ENCODE assay signal across 23 mouse cellular contexts in the genomic region with DNA sequence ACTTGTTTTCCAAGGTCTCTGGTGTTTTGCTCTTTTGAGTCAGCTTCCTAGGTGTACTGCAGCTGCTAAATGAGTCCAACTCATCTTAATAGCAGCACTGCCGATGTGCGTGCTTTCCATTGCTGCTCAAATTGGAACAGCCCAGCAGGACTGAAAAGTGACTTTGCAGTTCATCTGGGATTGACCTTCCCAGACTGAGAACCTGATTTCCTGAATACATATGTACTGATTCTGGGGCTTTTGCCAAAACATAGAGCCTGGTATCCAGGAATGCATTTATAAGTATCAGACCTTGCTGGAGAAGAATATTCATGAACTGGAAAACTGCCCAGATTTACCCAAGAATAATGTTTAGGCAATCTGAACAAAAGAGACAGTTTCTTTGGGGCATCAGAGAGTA.
"Had no signal": no experiment of that assay in that cellular context is flagged by ENCODE, and none has a peak within 500 bp of the region (broad histone marks: within the 10 kb centered on the region; RNA-seq: fewer than 3 reads in every experiment).

No protein-coding gene starts in this region.

- DNase-seq: kidney, postnatal 25 days; layer of hippocampus, adult 9-11 months; layer of hippocampus, postnatal 36 days; left cerebral cortex, postnatal 4 days; liver, postnatal 0 days; lung, embryonic 14.5 days; retina, postnatal 1 day; right cerebral cortex, postnatal 25 days; spleen, adult 18-20 months; thymus, postnatal 25 days had no signal

- H3K4me2 ChIP-seq: limb, embryonic 12.5 days; limb, embryonic 15.5 days; liver, embryonic 11.5 days; lung, embryonic 14.5 days; midbrain, embryonic 15.5 days; neural tube, embryonic 13.5 days; stomach, embryonic 15.5 days had no signal

- H3K9me3 ChIP-seq: limb, embryonic 12.5 days; limb, embryonic 15.5 days; midbrain, embryonic 15.5 days; neural tube, embryonic 13.5 days; stomach, embryonic 15.5 days had no signal

- ATAC-seq: liver, postnatal 0 days; lung, postnatal 0 days; midbrain, embryonic 15.5 days had no signal

- H3K4me1 ChIP-seq: limb, embryonic 12.5 days; limb, embryonic 15.5 days; midbrain, embryonic 15.5 days; neural tube, embryonic 13.5 days; stomach, embryonic 15.5 days had no signal

- H3K27me3 ChIP-seq: limb, embryonic 12.5 days; limb, embryonic 15.5 days; midbrain, embryonic 15.5 days; neural tube, embryonic 13.5 days; stomach, embryonic 15.5 days had no signal

- H3K4me3 ChIP-seq: layer of hippocampus, adult 2 months; left cerebral cortex, adult 2 months; limb, embryonic 12.5 days; limb, embryonic 15.5 days; midbrain, embryonic 15.5 days; myocyte; neural tube, embryonic 13.5 days; stomach, embryonic 15.5 days had no signal

- H3K27ac ChIP-seq: kidney, postnatal 0 days; layer of hippocampus, adult 2 months; left cerebral cortex, adult 2 months; limb, embryonic 12.5 days; limb, embryonic 15.5 days; liver, embryonic 14.5 days; macrophage; midbrain, embryonic 15.5 days; neural tube, embryonic 13.5 days; stomach, embryonic 15.5 days had no signal

- H3K36me3 ChIP-seq: limb, embryonic 12.5 days; limb, embryonic 15.5 days; midbrain, embryonic 15.5 days; neural tube, embryonic 13.5 days; stomach, embryonic 15.5 days had no signal

- H3K9ac ChIP-seq: limb, embryonic 12.5 days; limb, embryonic 15.5 days; liver, embryonic 14.5 days; liver, postnatal 0 days; lung, embryonic 14.5 days; midbrain, embryonic 15.5 days; neural tube, embryonic 13.5 days; stomach, embryonic 15.5 days had no signal
